Mouse (Mus musculus) embryonic fibroblast, embryonic 13.5 days (primary cell): ENCODE data around the gene Rptor. TPM values are rescaled to one million over a fixed set of nuclear protein-coding genes. Genes with fewer than 3 reads are reported as not detected.

Experiments
- H3K27ac ChIP-seq: 2 replicates; pipeline ENCODE4 v1.5.1; 2012; ENCODE audit warnings: low read length, control low read depth, inconsistent platforms; ENCODE audit not compliant: insufficient read depth
- H3K4me1 ChIP-seq: 2 replicates; pipeline ENCODE4 v1.6.1; 2011; ENCODE audit warnings: low read length; ENCODE audit not compliant: control insufficient read depth, insufficient read depth
- H3K4me3 ChIP-seq: 2 replicates; pipeline ENCODE4 v1.5.1; 2011; ENCODE audit warnings: mild to moderate bottlenecking, control low read depth, low read length; ENCODE audit not compliant: insufficient read depth
- CTCF ChIP-seq: IDR thresholded peaks from 2 replicates; pipeline ENCODE4 v1.5.1; 2011; ENCODE audit warnings: mild to moderate bottlenecking, control low read depth, low read length, moderate library complexity, borderline replicate concordance; ENCODE audit not compliant: insufficient read depth
- POLR2A ChIP-seq: IDR thresholded peaks from 2 replicates; pipeline ENCODE4 v1.6.1; 2011; ENCODE audit warnings: low read depth, mild to moderate bottlenecking, control low read depth, low read length, moderate library complexity
- polyA plus RNA-seq: library from polyadenylated mRNA; stranded (reverse); fragments of >200 nt; gene quantifications from 2 replicates; pipeline ENCODE4 v1.2.4, GENCODE M21; 2011; ENCODE audit warnings: low read depth; ENCODE audit not compliant: missing spikeins, insufficient read length

Rptor gene
- polyA plus RNA-seq, 1 experiment = 31.7 TPM

DNA sequence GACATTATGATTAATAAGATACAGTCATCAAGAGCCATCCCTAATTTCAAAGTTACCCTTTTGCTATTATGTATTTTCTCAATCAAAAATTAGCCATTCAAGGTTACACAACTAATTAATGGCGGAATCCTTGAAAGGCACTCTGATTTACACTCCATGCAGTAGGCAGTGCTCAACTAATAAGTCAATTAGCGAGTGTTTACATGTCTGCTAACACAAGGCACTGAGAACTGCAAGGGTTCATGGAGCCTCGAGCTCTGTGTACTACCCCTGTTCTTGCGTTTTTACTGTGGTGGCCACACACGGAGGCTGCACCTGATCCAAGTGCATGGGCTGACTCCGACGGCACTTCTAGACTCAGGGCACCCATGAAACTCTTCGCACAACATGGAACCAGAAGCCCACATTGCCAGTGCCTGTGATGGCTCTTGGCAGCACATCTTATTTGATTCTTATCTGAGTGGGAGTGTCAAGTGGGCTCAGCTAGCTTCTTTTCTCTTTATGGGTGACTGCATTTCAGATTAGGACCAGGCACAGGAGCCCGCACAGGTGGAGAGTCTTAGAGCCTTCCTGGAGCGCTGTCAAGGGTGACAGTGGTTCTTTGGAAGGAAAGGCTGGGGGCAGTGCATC, 62.1 kb downstream of the Rptor start:
- H3K4me3 ChIP-seq = no peak overlapping the region
- TF ChIP-seq CTCF = no peak
- H3K27ac ChIP-seq = no peak overlapping the region
- H3K4me1 ChIP-seq = peaks cover 2% of the 10 kb centered on the region; the same call in 1 of the 2 replicates

- Histone ChIP-seq H3K4me1 (peaks cover 2% of the 10 kb centered on the region), H3K4me3 (no peak overlapping the region), H3K27ac (no peak overlapping the region)
- TF ChIP-seq POLR2A = no peak
Observed at GRCm38 (mm10) chr11:119665308-119665702, 62.6 kb downstream of the Rptor start.

- no peak for TF ChIP-seq CTCF
- TF ChIP-seq POLR2A = no peak
- Histone ChIP-seq H3K27ac (no peak overlapping the region), H3K4me3 (no peak overlapping the region), H3K4me1 (peaks cover 2% of the 10 kb centered on the region)
Observed at GRCm38 (mm10) chr11:119666567-119667108, 63.9 kb downstream of the Rptor start.

DNA sequence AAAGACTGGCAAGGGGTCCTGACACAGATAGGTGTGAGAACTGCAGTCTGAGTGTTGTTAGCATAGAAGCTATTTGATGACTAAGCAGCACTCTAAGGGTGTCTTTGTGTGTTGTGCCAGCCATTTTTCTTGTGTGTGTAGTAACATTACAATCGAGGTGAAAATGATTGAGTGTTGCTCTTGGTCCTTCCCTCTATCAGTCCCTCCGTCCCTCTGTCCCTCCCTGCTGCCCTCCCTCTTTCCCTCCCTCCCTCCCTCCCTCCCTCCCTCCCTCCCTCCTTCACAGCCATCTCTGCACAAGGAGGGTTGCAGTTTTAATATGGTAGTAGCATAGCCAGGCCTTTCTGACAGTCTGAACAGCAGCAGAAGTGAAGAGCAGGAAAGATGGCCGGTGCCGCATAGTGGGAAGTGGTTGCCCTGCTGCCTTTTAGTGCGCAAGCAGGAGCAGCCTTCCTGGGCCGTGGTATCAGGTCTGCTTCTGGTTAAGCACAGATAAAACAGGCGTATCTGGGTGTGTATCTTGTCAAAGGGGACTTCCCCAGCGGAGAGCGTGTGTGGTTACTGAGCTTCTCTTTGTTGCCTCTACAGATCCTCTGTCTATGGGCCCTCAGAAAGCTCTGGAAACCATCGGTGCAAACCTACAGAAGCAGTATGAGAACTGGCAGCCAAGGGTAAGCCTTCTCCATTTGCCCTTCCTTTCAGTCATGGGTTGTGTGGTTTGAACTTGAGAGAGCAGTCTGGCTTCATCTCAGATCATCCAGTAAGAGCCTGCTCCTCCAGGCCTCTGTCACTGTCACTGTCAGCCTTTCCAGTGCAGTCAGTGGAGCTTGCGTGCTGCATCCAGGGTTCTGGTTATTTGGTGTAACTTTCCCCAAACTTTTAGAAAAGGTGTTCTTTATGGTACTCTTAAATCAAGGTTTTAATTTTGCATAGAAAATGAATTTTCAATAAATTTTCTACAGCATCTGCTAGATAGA, 68.3 kb downstream of the Rptor start:
- TF ChIP-seq CTCF = no peak
- TF ChIP-seq POLR2A = no peak
- Histone ChIP-seq H3K27ac (no peak overlapping the region), H3K4me3 (no peak overlapping the region), H3K4me1 (peaks cover 4% of the 10 kb centered on the region; the same call in 1 of the 2 replicates)

GRCm38 (mm10) chr11:119672041-119672440, 69.3 kb downstream of the Rptor start:
- no peak for TF ChIP-seq POLR2A
- TF ChIP-seq CTCF = no peak
- Histone ChIP-seq H3K27ac (no peak overlapping the region), H3K4me1 (peaks cover 15% of the 10 kb centered on the region), H3K4me3 (no peak overlapping the region)

- Histone ChIP-seq H3K4me1 (peaks cover 22% of the 10 kb centered on the region), H3K4me3 (no peak overlapping the region), H3K27ac (no peak overlapping the region)
- TF ChIP-seq CTCF (no peak), POLR2A (no peak)
Observed at GRCm38 (mm10) chr11:119672775-119673174, 70.1 kb downstream of the Rptor start.

GRCm38 (mm10) chr11:119674835-119675234, 72.1 kb downstream of the Rptor start:
- TF ChIP-seq CTCF (no peak), POLR2A (no peak)
- Histone ChIP-seq H3K4me1 (peaks cover 23% of the 10 kb centered on the region), H3K4me3 (no peak overlapping the region), H3K27ac (no peak overlapping the region)

DNA sequence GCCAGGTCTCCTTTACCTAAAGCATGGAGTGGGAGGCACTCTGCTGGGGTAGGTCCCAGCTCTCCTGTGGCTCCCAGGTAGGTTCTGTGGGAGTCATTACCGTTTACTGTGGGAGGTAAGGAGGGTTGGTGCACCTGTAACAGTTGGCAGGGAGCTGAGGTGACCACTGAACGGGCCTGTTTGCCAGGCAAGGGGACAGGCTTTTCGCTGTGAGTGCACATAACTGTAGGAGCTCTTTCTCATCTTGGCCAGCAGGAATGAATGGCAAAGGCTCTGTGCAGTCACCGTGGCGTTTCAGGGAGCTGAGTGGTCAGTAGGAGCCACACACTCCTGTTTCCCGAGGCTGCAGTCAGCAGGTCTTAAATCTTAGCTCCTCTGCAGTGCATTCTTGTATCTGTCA, 72.8 kb downstream of the Rptor start:
- Histone ChIP-seq H3K27ac (no peak overlapping the region), H3K4me3 (no peak overlapping the region), H3K4me1 (peaks cover 23% of the 10 kb centered on the region)
- TF ChIP-seq CTCF (no peak), POLR2A (no peak)

GRCm38 (mm10) chr11:119676751-119677411, 74.2 kb downstream of the Rptor start:
- H3K27ac ChIP-seq = 0 out of 2 replicates have a peak overlapping the region, but pooled peaks have one; percentile 24
- TF ChIP-seq POLR2A (no peak), CTCF (no peak)

More at GRCm38 (mm10) chr11:119676751-119677411, 74.2 kb downstream of the Rptor start:
- Histone ChIP-seq H3K4me1 (peaks cover 27% of the 10 kb centered on the region), H3K4me3 (no peak overlapping the region)
